25 mouse cellular contexts compared by ENCODE assay signal in genomic region chr5:119415835-119416234, GRCm38 (mm10).
DNase-seq lines count a peak whose midpoint lies in the region; ATAC-seq and TF ChIP-seq lines count a peak whose summit lies in the region.
"Had no signal": no experiment of that assay in that cellular context is flagged by ENCODE, and none has a peak within 500 bp of the region (broad histone marks: within the 10 kb centered on the region; RNA-seq: fewer than 3 reads in every experiment).

No protein-coding gene starts in this region.

- H3K27me3 ChIP-seq in limb, embryonic 14.5 days (ENCODE audit: control insufficient read depth, insufficient read depth, low read length), result peaks cover 3% of the 10 kb centered on the region; the same call in 1 of the 2 replicates
- no peaks in the 10 kb centered on the region for H3K27me3 ChIP-seq in forebrain, embryonic 14.5 days (replicated peaks; ENCODE audit: control insufficient read depth, insufficient read depth, low read length)
- no peaks in the 10 kb centered on the region for H3K27me3 ChIP-seq in cerebellum, adult 2 months (ENCODE audit: control insufficient read depth, insufficient read depth, low read length)
- H3K27me3 ChIP-seq: forebrain, embryonic 13.5 days; intestine, embryonic 15.5 days had no signal

- H3K4me3 ChIP-seq in gastrocnemius, adult 2 months, result no peak overlapping the region
- H3K4me3 ChIP-seq in limb, embryonic 14.5 days (replicated peaks; ENCODE audit: low read length), result no peak overlapping the region
- H3K4me3 ChIP-seq in forebrain, embryonic 14.5 days (ENCODE audit: low read depth, low read length), result no peak overlapping the region
- H3K4me3 ChIP-seq in cerebellum, adult 2 months (replicated peaks; ENCODE audit: insufficient read depth, low read depth, low read length), result no peak overlapping the region
- H3K4me3 ChIP-seq: forebrain, embryonic 10.5 days; forebrain, embryonic 13.5 days; hindbrain, embryonic 10.5 days; hindbrain, embryonic 13.5 days; intestine, embryonic 15.5 days had no signal

- TF ChIP-seq CTCF in gastrocnemius, adult 2 months (IDR thresholded peaks at IDR 0.05), result no peak
- TF ChIP-seq CTCF in cerebellum, adult 2 months (IDR thresholded peaks at IDR 0.05; ENCODE audit: borderline replicate concordance, insufficient read depth, low read depth, low read length), result no peak

- H3K9me3 ChIP-seq in limb, embryonic 14.5 days (ENCODE audit: control insufficient read depth, low read length), result peaks cover 4% of the 10 kb centered on the region; the same call in 1 of the 2 replicates
- no peaks in the 10 kb centered on the region for H3K9me3 ChIP-seq in forebrain, embryonic 14.5 days (replicated peaks; ENCODE audit: control insufficient read depth, low read length)
- H3K9me3 ChIP-seq: forebrain, embryonic 13.5 days; intestine, embryonic 15.5 days had no signal

- H3K9ac ChIP-seq in limb, embryonic 14.5 days (ENCODE audit: low read depth, low read length, severe bottlenecking), result no peak overlapping the region
- no peak overlapping the region for H3K9ac ChIP-seq in forebrain, embryonic 14.5 days (ENCODE audit: low read length)
- H3K9ac ChIP-seq: forebrain, embryonic 13.5 days; forebrain, postnatal 0 days; hindbrain, embryonic 13.5 days; intestine, embryonic 15.5 days had no signal

- H3K27ac ChIP-seq in gastrocnemius, adult 2 months, result peak overlapping the region; percentile 31; the same call in 1 of the 2 replicates
- H3K27ac ChIP-seq in limb, embryonic 14.5 days (replicated peaks; ENCODE audit: low read depth, low read length), result no peak overlapping the region
- no peak overlapping the region for H3K27ac ChIP-seq in forebrain, embryonic 14.5 days (ENCODE audit: low read depth, low read length)
- H3K27ac ChIP-seq in cerebellum, adult 2 months (ENCODE audit: insufficient read depth, low read length), result no peak overlapping the region
- H3K27ac ChIP-seq: forebrain, embryonic 10.5 days; forebrain, embryonic 13.5 days; hindbrain, embryonic 10.5 days; hindbrain, embryonic 13.5 days; intestine, embryonic 15.5 days had no signal

- ATAC-seq in limb, embryonic 14.5 days (ENCODE audit: low FRiP score, low read depth), result peak; percentile 50
- no peak for ATAC-seq in forebrain, embryonic 14.5 days
- ATAC-seq: CD4-positive, CD25-positive, alpha-beta regulatory T cell, adult 4 months; forebrain, embryonic 13.5 days; forebrain, postnatal 0 days; hindbrain, embryonic 16.5 days; intestine, embryonic 15.5 days had no signal

- no peak for TF ChIP-seq POLR2A in limb, embryonic 14.5 days (IDR thresholded peaks at IDR 0.05; ENCODE audit: borderline replicate concordance, extremely low read depth, insufficient read depth, insufficient read length)
- TF ChIP-seq POLR2A in cerebellum, adult 2 months (IDR thresholded peaks at IDR 0.05; ENCODE audit: borderline replicate concordance, insufficient read depth, low read length), result no peak

- WGBS in limb, embryonic 14.5 days, result 25% methylated on average over 11 of the region's 11 CpGs
- 86% methylated on average over 11 of the region's 11 CpGs for WGBS in forebrain, embryonic 14.5 days
- WGBS in cerebellum, adult 2 months, result 76% methylated on average over 11 of the region's 11 CpGs

- intact Hi-C loops in gastrocnemius, adult 2 months (cut with DNase I), result no loop called here

- no peak overlapping the region for H3K4me2 ChIP-seq in limb, embryonic 14.5 days (replicated peaks; ENCODE audit: low read depth, low read length, severe bottlenecking)
- no peak overlapping the region for H3K4me2 ChIP-seq in forebrain, embryonic 14.5 days (ENCODE audit: low read length)
- H3K4me2 ChIP-seq: forebrain, embryonic 13.5 days; heart, embryonic 11.5 days; hindbrain, embryonic 13.5 days; intestine, embryonic 15.5 days had no signal

- no peaks in the 10 kb centered on the region for H3K36me3 ChIP-seq in limb, embryonic 14.5 days (ENCODE audit: control insufficient read depth, insufficient read depth, low read length)
- H3K36me3 ChIP-seq in forebrain, embryonic 14.5 days (ENCODE audit: control insufficient read depth, insufficient read depth, low read length), result no peaks in the 10 kb centered on the region
- H3K36me3 ChIP-seq: forebrain, embryonic 10.5 days; hindbrain, embryonic 10.5 days; hindbrain, embryonic 13.5 days; intestine, embryonic 15.5 days had no signal

- H3K4me1 ChIP-seq in limb, embryonic 14.5 days (ENCODE audit: control insufficient read depth, insufficient read depth, low read length), result peaks cover 27% of the 10 kb centered on the region
- H3K4me1 ChIP-seq in forebrain, embryonic 14.5 days (ENCODE audit: control insufficient read depth, insufficient read depth, low read length), result no peaks in the 10 kb centered on the region
- no peaks in the 10 kb centered on the region for H3K4me1 ChIP-seq in cerebellum, adult 2 months (ENCODE audit: control insufficient read depth, insufficient read depth, low read length)
- H3K4me1 ChIP-seq: forebrain, embryonic 13.5 days; hindbrain, embryonic 13.5 days; intestine, embryonic 15.5 days had no signal

- no peak for DNase-seq in gastrocnemius, adult 2 months
- no peak for DNase-seq in gastrocnemius, adult 8-10 months (ENCODE audit: low spot score in 2 of 2)
- peak; percentile 46 for DNase-seq in forelimb bud, embryonic 11.5 days (ENCODE audit: low read depth, low spot score)
- no peak for DNase-seq in limb, embryonic 14.5 days (ENCODE audit: low spot score)
- DNase-seq in forebrain, embryonic 14.5 days (ENCODE audit: low spot score), result no peak
- no peak for DNase-seq in cerebellum, adult 2 months
- DNase-seq: adrenal gland, adult 2 months; adrenal gland, postnatal 14 days; cerebellum, adult 11 months; cerebellum, adult 8-10 months; cerebellum, postnatal 10 days; cerebellum, postnatal 36 days; forebrain, postnatal 0 days; gastrocnemius, postnatal 14 days; heart, adult 11 months; heart, postnatal 36 days; kidney, adult 11 months had no signal
